Mouse (Mus musculus): ENCODE results near the gene Akt1s1. TPM values are rescaled to one million over a fixed set of nuclear protein-coding genes. Genes with fewer than 3 reads are reported as not detected.

Akt1s1 gene
- total RNA-seq, 2 experiments from 2014 or later = 8.0 to 24.9 TPM

GRCm38 (mm10) chr7:44824872-44825271 is 23.9 kb upstream of the Akt1s1 start:
- ATAC-seq (replicated peaks; ENCODE audit: poor library complexity) = peak; percentile 75

- no peak for ATAC-seq (replicated peaks; ENCODE audit: poor library complexity)
Observed at GRCm38 (mm10) chr7:44826771-44827170, 22.0 kb upstream of the Akt1s1 start.

GRCm38 (mm10) chr7:44828706-44829105 is 20.1 kb upstream of the Akt1s1 start:
- no peak for ATAC-seq (replicated peaks; ENCODE audit: poor library complexity)

DNA sequence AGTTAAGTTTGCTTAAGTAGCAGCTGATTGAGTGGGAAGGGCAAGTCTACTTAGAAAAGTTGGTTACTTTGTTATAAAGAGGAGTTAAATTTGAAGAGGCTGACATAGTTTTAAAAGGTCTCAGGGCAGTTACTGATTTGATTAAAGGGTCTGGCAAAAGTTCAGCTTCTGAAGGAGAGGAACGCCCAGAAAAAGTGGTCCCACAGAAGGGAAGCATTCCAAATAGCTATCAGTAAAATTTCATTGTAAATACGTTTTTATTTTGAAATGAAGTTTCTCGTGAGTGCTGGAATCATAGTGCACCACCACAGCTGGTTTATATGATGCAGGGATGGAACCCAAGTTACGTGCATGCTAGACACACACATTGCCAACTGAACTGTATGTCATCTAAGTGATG is 16.0 kb upstream of the Akt1s1 start:
- ATAC-seq (replicated peaks; ENCODE audit: poor library complexity) = no peak

DNA sequence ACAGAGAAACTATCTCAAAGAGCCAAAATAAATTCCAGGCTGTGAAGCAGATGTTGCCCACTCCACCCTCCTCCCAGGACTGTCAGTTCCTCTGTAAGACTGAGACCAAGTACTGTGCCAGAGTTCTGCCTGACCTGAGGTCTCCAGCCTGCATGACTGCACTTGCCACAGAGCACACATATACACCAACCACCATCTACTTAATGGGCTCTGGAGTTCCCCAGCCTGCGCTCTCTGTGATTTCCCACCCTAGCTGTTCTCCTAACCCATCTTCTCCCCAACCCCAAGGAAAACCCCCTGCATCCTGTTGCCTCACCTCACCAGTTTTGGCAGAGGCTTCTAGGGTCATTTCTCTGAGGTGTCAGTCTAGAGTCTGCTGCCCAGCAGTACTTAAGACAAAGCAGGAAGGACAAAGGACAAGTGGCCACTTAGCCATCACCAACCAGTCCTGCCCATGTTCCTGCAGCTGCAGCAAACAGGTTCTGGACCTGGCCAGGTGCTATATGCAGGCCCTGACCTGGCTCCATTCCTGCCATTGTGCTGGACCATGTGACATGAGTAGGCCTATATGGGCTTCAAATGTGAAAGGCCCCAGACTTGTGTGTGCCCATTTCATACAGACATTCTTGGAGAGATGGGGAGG is 13.3 kb upstream of the Akt1s1 start:
- no peak for ATAC-seq (replicated peaks; ENCODE audit: poor library complexity)

GRCm38 (mm10) chr7:44836016-44836404 is 12.8 kb upstream of the Akt1s1 start:
- ATAC-seq (replicated peaks; ENCODE audit: poor library complexity) = no peak

- ATAC-seq (replicated peaks; ENCODE audit: poor library complexity) = no peak
Observed at GRCm38 (mm10) chr7:44836423-44837053, 12.3 kb upstream of the Akt1s1 start.

- ATAC-seq (replicated peaks; ENCODE audit: poor library complexity) = no peak
Observed at GRCm38 (mm10) chr7:44838073-44838472, 10.7 kb upstream of the Akt1s1 start.

GRCm38 (mm10) chr7:44839171-44839490 is 9.7 kb upstream of the Akt1s1 start:
- ATAC-seq (replicated peaks; ENCODE audit: poor library complexity) = no peak

GRCm38 (mm10) chr7:44839491-44840191 is 9.2 kb upstream of the Akt1s1 start:
- ATAC-seq (replicated peaks; ENCODE audit: poor library complexity) = peak; percentile 56

GRCm38 (mm10) chr7:44840426-44840825 is 8.4 kb upstream of the Akt1s1 start:
- ATAC-seq (replicated peaks; ENCODE audit: poor library complexity) = peak; percentile 29

DNA sequence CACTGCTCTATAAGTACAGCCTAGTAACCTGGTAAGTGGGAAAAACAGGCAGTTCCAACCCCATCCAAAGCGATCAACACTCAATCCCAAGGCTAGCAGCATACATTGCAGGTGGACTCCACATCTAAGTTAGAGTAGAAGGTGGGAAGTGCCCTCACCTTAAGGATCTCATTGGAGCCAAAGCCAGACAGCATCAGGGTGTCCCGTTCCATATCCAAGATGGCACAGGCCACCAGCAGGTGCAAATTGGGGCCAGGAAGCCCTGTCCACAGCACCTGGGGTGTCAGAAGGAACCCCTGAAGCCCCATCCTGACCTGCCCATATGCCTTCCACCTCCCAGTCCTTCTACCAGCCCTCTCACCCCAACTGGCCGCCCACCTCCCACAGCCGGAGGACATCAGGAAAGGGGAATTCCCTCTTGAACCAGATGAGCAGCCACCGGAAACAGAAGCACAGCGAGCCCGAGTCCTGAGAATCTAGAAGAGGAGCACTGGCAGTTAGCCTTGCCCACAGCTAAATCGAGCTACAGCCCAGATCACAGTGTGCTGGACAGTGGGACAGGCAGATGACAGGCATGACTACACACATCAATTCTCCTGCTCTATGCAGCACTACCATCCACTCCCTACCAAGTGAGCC is 6.8 kb upstream of the Akt1s1 start:
- ATAC-seq (replicated peaks; ENCODE audit: poor library complexity) = no peak

DNA sequence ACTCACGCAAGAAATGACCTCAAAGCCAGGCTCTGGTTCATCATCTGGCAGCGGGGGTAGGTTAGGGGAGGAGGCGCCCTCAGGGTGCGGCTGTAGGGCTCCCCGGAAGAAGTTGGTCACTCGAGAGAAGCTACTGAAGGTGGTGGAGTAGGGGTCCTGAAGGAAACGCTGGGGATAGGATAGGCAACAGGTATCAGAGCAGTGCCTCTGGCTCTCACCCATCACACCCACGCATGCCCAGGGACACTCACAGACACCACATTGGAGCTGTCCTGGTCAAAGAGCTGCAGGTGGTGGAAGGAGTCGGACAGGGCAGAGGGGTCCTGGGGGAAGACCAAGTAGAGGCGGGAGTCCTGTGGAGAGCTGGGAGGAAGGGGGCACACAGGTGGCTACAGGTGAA is 3.8 kb upstream of the Akt1s1 start:
- ATAC-seq (replicated peaks; ENCODE audit: poor library complexity) = no peak

- no peak for ATAC-seq (replicated peaks; ENCODE audit: poor library complexity)
Observed at GRCm38 (mm10) chr7:44846804-44847203, 2.0 kb upstream of the Akt1s1 start.

GRCm38 (mm10) chr7:44847772-44848171 is 1.0 kb upstream of the Akt1s1 start:
- ATAC-seq (replicated peaks; ENCODE audit: poor library complexity) = no peak

DNA sequence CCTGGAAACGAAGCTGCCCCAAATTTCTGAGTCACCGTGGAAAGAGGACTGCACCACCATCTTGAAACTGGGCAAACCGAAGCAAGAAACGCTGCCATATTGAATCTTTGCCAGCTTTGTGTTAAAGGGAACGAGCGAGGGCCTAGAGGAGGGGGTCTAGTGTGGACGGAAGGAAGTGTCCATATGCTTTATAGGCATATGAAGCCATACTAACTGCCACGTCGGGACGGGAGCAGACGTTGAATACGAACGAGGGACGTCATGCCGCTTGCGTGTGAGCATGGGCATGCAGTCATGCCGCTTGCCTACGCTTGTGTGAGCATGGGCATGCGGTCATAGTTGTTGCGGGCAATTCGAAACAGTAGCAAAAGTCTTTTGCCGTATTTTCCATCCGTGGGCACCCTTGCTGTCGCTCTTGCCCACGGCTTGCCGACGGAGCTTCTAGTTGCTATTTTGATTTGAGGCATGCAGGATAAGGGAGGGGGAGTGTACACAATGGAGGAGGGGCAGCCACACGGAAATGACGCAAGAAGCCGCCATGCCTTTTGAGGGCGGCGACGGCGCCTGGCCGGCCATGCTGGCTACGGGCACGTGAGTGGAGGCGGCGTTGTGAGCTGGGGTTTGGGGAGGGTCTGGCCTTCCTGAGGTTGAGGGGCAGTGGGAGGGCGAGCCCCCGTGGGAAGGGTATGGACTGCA is 773 bp downstream of the Akt1s1 start:
- peak; percentile 52 for ATAC-seq (replicated peaks; ENCODE audit: poor library complexity)

DNA sequence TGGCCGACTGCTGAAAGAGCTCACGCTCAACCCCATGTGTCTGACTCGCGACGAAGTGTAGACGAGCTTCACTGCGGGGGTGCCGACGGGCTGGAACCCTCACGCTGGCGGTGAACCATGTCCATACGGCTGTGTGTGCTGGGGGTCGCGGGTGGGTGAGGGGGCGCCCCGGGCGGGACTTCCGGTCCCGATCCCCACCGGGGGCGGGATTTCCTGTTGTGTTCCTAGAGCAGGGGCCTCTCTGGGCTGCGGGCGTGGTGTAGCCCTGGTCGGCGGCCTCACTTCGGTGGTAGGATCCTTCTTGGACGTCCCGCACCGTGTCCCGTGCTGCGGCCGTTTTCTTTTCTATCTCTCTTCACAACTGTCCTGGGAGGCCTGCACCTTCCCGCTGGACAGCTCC is 1.4 kb downstream of the Akt1s1 start:
- 0 out of 2 replicates have a peak, but pooled peaks have one; percentile 4 for ATAC-seq (replicated peaks; ENCODE audit: poor library complexity)

DNA sequence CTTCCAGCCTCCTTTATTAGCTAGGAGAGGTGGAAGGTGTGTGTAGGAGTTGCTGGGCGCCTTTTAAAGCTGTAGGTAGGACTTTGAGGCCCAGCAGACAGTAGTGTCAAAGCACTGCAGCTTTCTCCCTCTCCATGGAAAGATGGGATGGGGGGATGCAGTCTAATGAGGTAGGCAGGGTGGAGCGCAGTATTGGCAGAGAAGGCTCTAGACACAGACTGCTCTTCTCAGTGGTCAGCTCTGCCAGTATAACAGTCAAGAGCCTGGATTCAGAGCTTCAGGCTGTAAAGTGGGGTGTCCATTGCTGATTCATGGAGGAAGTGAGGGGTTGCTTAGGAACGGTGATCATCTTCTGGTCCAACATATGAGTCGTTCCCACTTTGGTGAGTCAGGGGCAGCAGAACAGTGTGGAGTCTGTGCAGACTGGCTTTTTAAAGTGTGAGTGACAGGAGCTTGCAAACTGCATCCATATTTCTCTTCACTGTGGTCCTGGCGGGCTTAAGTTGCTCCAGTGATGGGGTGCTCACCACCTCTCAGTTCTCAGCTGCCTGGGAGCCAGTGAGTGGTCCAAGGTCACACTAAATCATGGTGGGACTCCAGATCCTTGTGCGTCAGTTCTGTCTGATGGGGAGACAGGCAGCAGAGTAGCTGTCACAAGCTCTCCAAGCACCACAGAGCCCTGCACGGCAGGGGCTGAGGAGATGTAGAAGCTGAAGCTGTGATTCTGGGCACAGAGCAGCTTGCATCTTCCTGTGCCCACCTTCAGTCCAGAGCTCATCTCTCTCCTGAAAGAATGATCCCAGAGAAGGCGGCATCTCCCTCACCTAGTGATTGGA is 2.2 kb downstream of the Akt1s1 start:
- ATAC-seq (replicated peaks; ENCODE audit: poor library complexity) = no peak

DNA sequence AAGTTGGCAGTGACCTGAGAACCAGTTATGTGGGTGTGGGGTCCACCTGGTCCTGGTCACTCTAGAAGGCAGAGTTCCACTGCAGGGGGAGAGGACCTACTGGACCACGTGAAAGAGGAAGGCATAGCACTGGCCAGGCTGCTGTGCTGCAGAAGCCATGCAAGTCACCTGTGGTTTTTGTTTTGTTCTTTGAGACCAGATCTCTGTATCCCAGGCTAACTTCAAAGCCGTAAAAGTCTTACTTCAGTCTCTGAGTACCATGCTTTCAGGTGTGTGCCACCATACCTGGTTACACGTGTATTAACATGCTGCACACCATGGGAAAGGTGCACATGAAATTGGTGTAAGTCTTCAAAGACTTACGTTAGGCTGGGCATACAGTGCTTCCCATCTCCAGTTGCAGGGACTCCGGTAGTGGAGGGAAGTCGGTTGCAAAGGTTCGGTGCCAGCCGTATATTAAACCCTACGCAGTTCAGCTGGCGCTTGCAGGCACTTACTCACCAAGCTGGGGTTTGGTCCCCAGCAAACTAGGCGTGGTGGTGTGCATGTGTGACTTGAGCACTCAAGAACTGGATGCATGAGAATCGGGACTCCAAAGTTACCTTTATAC is 2.9 kb downstream of the Akt1s1 start:
- ATAC-seq (replicated peaks; ENCODE audit: poor library complexity) = no peak

All from megakaryocyte progenitor cell, adult 5-6 weeks (primary cell).